Mouse (Mus musculus) hindbrain, embryonic 14.5 days (tissue): ENCODE data around the gene Metap2. TPM values are rescaled to one million over a fixed set of nuclear protein-coding genes. Genes with fewer than 3 reads are reported as not detected.
A peak's percentile ranks its signal among the peaks of the same experiment; 100 is the strongest.
"Not testable (repeated sequence)": the region's sequence is repeated elsewhere in the genome, so short reads cannot be mapped to it uniquely, and the experiment has no call there.

ENCODE experiments used
- ATAC-seq: fragments of 200-750 bp; cut with Nextera tagmentation; 2 replicates; pipeline ENCODE4 v1.8.0; 2017; ENCODE audit warnings: moderate number of reproducible peaks, mild to moderate bottlenecking, moderate TSS enrichment, moderate library complexity; ENCODE audit not compliant: low FRiP score
- DNase-seq: peaks from one replicate; pipeline ENCODE4 v3.0.0-alpha.2; 2015; ENCODE audit warnings: low spot score
- H3K27ac ChIP-seq: fragments of 300-500 bp; sonication (generic); 2 replicates; pipeline ENCODE4 v1.5.1; 2014; ENCODE audit warnings: mild to moderate bottlenecking, moderate library complexity
- H3K27me3 ChIP-seq: fragments of 300-500 bp; sonication (generic); 2 replicates; pipeline ENCODE4 v1.6.1; 2014; ENCODE audit warnings: mild to moderate bottlenecking, low read length, mixed read lengths; ENCODE audit not compliant: control insufficient read depth, insufficient read depth
- H3K36me3 ChIP-seq: fragments of 300-500 bp; sonication (generic); replicated peaks from 2 replicates; pipeline ENCODE4 v1.6.1; 2014; ENCODE audit not compliant: control insufficient read depth, insufficient read depth
- H3K4me1 ChIP-seq: fragments of 300-500 bp; sonication (generic); replicated peaks from 2 replicates; pipeline ENCODE4 v1.6.1; 2014; ENCODE audit warnings: antibody characterized with exemption, low read length, mixed read lengths; ENCODE audit not compliant: control insufficient read depth, insufficient read depth
- H3K4me2 ChIP-seq: fragments of 300-500 bp; sonication (generic); replicated peaks from 2 replicates; pipeline ENCODE4 v1.6.1; 2014; ENCODE audit warnings: mild to moderate bottlenecking, moderate library complexity
- H3K4me3 ChIP-seq: fragments of 300-500 bp; sonication (generic); replicated peaks from 2 replicates; pipeline ENCODE4 v1.5.1; 2014; ENCODE audit warnings: mild to moderate bottlenecking, low read length
- H3K9ac ChIP-seq: fragments of 300-500 bp; sonication (generic); 2 replicates; pipeline ENCODE4 v1.6.1; 2014
- H3K9me3 ChIP-seq: fragments of 300-500 bp; sonication (generic); 2 replicates; pipeline ENCODE4 v1.6.1; 2016; ENCODE audit warnings: low read length; ENCODE audit not compliant: control insufficient read depth
- WGBS: fragments of 180-500 bp; shearing (Covaris S2); extraction: QIAGEN DNeasy Blood & Tissue Kit; methylation state at CpG from one replicate; pipeline ENCODE4 v1.1.7; 2014; 5-methylcytosine and 5-hydroxymethylcytosine counted together
- polyA plus RNA-seq: library from polyadenylated mRNA; unstranded; fragments of >200 nt; fragmentation: Nextera tagmentation; extraction: Ambion mirVana; gene quantifications from 2 replicates; pipeline ENCODE4 v1.2.1, GENCODE M21; 2014

The Metap2 gene
- polyA plus RNA-seq, 1 experiment from 2014 or later, result 161 TPM

DNA sequence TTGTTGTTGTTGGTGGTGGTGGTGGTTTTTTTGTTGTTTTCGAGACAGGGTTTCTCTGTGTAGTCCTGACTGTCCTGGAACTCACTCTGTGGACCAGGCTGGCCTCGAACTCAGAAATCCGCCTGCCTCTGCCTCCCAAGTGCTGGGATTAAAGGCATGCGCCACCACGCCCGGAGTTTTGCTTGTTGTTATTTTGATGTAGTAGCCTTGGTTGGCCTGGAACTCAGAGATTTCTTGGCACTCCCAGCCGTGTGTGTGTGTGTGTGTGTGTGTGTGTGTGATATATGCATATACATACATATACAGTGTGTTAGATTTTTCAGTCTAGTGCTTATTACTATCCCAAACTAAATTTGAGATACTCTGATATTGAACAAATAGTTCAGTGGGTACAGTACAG, 61.8 kb downstream of the Metap2 start:
- not testable (repeated sequence) for ATAC-seq, H3K9me3 ChIP-seq, DNase-seq, H3K36me3 ChIP-seq, H3K9ac ChIP-seq, H3K4me1 ChIP-seq, H3K4me3 ChIP-seq, H3K27ac ChIP-seq, H3K4me2 ChIP-seq
- WGBS, result 93% methylated on average over 7 of the region's 7 CpGs
- H3K27me3 ChIP-seq, result peaks cover 49% of the 10 kb centered on the region

- Histone ChIP-seq H3K4me1 (peaks cover 4% of the 10 kb centered on the region; the same call in 1 of the 2 replicates), H3K27ac (no peak overlapping the region), H3K4me3 (peak overlapping the region; percentile 57), H3K9me3 (no peaks in the 10 kb centered on the region), H3K36me3 (no peaks in the 10 kb centered on the region), H3K27me3 (peaks cover 49% of the 10 kb centered on the region), H3K9ac (peak overlapping the region; percentile 49; the same call in 1 of the 2 replicates), H3K4me2 (peak overlapping the region; percentile 90)
- DNase-seq (no peak), ATAC-seq (no peak)
- WGBS, result 3% methylated on average over 13 of the region's 13 CpGs
Observed at GRCm38 (mm10) chr10:93834394-93834745, 62.5 kb downstream of the Metap2 start.

DNA sequence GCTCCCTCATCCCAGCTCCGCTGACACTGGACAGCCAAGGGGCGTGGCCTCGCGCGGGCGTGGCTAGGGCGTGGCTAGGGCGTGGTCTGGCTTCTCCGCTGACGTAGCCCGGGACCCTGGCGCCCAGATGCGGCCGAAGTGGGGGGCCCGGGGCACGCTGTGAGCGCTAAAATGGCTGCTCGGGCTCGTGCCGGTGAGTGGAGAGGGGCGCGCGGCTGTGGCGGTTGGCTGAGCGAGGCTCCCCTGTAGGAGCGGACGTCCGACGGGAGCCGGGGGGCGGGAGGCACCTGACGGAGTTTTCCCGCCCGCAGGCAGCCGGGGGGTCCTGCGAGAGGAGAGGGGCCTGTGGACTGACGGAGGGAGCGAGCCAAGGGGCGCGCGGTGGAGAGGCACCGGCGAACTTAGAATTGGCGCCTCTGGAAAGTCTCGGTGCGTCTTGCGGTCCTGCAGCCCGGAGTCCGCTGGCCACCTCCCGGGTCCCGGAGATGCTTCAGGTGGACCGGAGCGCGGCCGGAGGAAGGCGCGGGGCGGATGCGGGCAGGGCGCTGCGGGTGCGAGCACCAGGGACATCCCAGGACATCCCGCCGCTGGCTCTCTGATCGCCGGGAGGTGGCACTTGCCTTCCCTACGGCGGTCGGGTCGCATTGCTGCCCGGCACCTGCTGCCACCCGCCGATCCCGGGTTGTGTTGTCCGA, 63.0 kb downstream of the Metap2 start:
- H3K27ac ChIP-seq, result no peak overlapping the region
- peak overlapping the region; percentile 90 for H3K4me2 ChIP-seq
- ATAC-seq, result peak; percentile 89
- H3K4me1 ChIP-seq, result peaks cover 4% of the 10 kb centered on the region; the same call in 1 of the 2 replicates
- peaks cover 49% of the 10 kb centered on the region for H3K27me3 ChIP-seq
- under 1% methylated on average over 75 of the region's 75 CpGs for WGBS
- no peaks in the 10 kb centered on the region for H3K36me3 ChIP-seq
- DNase-seq, result peak; percentile 60
- H3K9me3 ChIP-seq, result no peaks in the 10 kb centered on the region
- H3K4me3 ChIP-seq, result peak overlapping the region; percentile 57
- peak overlapping the region; percentile 49 for H3K9ac ChIP-seq

DNA sequence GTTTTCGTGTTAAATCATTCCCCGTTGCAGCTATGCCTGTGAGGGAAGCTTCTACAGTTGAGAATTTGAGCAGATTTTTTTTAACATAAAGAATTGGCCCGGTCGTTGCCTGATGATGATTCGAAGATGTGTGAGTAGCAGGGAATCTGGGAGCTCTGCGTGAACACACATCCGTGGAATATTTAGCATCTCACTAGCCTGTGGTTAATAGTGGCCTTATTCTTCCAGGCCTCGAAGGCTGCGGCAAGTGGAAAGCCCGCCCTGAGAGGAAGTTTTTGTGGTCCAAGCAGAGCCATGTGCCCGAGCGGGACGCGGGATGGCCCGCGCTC, 63.6 kb downstream of the Metap2 start:
- Histone ChIP-seq H3K27me3 (peaks cover 49% of the 10 kb centered on the region), H3K27ac (no peak overlapping the region)

GRCm38 (mm10) chr10:93832811-93833210, 64.1 kb downstream of the Metap2 start:
- WGBS, result 34% methylated on average over 9 of the region's 9 CpGs
- H3K4me3 ChIP-seq, result no peak overlapping the region
- H3K9ac ChIP-seq, result no peak overlapping the region
- no peak overlapping the region for H3K27ac ChIP-seq
- DNase-seq (no peak), ATAC-seq (no peak)
- no peaks in the 10 kb centered on the region for H3K9me3 ChIP-seq
- H3K27me3 ChIP-seq, result peaks cover 49% of the 10 kb centered on the region
- peaks cover 4% of the 10 kb centered on the region; the same call in 1 of the 2 replicates for H3K4me1 ChIP-seq
- 0 out of 2 replicates have a peak overlapping the region, but pooled peaks have one; percentile 90 for H3K4me2 ChIP-seq
- H3K36me3 ChIP-seq, result no peaks in the 10 kb centered on the region

More for the DNA sequence above, 63.6 kb downstream of the Metap2 start:
- H3K9me3 ChIP-seq, result no peaks in the 10 kb centered on the region
- no peak for ATAC-seq
- peak overlapping the region; percentile 49 for H3K9ac ChIP-seq
- H3K4me3 ChIP-seq, result peak overlapping the region; percentile 57
- H3K36me3 ChIP-seq, result no peaks in the 10 kb centered on the region
- WGBS, result 2% methylated on average over 16 of the region's 16 CpGs
- DNase-seq, result no peak
- peak overlapping the region; percentile 90 for H3K4me2 ChIP-seq
- peaks cover 4% of the 10 kb centered on the region; the same call in 1 of the 2 replicates for H3K4me1 ChIP-seq

DNA sequence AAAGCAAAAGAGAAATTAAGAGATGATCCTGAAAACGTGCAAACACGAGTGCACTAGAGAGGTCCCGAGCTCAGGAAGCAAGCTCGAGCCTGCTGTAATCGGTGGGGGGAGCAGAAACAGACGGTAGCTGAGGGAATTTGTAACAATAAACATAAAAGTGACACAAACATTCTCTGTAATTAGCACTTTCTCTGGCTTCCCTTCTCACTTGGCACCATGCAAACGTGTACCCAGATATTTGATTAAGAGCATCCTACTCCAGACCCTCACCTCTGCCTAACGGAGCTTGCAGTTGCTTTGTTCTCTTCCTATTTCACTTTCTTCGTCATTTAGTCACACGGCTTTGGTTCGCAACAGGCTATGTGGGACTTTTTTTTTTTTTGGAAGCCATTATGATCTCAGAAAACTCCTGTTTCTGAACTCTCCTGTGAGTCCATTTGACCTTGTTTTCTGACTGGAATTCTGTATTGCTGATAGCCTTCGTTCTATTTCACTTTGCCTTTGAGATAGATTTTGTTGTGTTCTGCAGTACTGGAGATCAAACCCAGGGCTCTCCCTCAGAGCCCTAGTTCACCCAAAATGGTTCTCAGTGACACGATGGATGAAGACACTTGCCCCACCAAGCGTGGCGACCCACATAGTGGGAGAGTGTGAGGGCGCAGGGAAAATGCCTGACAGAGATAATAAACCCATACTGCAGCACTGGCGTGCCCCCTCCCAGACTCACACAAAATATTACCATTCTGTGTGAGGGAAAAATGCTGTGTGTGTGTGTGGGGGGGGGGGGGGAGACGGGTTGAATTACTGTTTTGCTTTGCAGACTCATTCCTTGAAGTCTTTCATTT, 64.9 kb downstream of the Metap2 start:
- H3K4me1 ChIP-seq, result peaks cover 4% of the 10 kb centered on the region; the same call in 1 of the 2 replicates
- peak overlapping the region; percentile 8; the same call in 1 of the 2 replicates for H3K4me2 ChIP-seq
- H3K36me3 ChIP-seq, result no peaks in the 10 kb centered on the region
- no peaks in the 10 kb centered on the region for H3K9me3 ChIP-seq
- H3K4me3 ChIP-seq, result no peak overlapping the region
- 7% methylated on average over 18 of the region's 18 CpGs for WGBS
- H3K27ac ChIP-seq, result no peak overlapping the region
- DNase-seq (peak; percentile 25), ATAC-seq (no peak)
- H3K9ac ChIP-seq, result no peak overlapping the region
- peaks cover 49% of the 10 kb centered on the region for H3K27me3 ChIP-seq

- peak within 1 kb of the TSS; percentile 8; the same call in 1 of the 2 replicates for H3K4me2 ChIP-seq
- H3K36me3 ChIP-seq, result no peaks in the 10 kb centered on the region
- no peak within 1 kb of the TSS for H3K9ac ChIP-seq
- DNase-seq (no peak), ATAC-seq (no peak)
- H3K27me3 ChIP-seq, result peaks cover 46% of the 10 kb centered on the region
- no peak within 1 kb of the TSS for H3K4me3 ChIP-seq
- peaks cover 4% of the 10 kb centered on the region; the same call in 1 of the 2 replicates for H3K4me1 ChIP-seq
- 11% methylated on average over 22 of the region's 22 CpGs for WGBS
- no peaks in the 10 kb centered on the region for H3K9me3 ChIP-seq
- no peak within 1 kb of the TSS for H3K27ac ChIP-seq
Observed at GRCm38 (mm10) chr10:93830931-93831729, 65.8 kb downstream of the Metap2 start, which contains the start of gene Usp44. Usp44 (plus strand) TSS chr10:93831555.

- H3K36me3 ChIP-seq, result no peaks in the 10 kb centered on the region
- no peak overlapping the region for H3K9ac ChIP-seq
- peaks cover 41% of the 10 kb centered on the region for H3K27me3 ChIP-seq
- no peak overlapping the region for H3K27ac ChIP-seq
- ATAC-seq (no peak), DNase-seq (no peak)
- H3K4me1 ChIP-seq, result peaks cover 4% of the 10 kb centered on the region; the same call in 1 of the 2 replicates
- no peaks in the 10 kb centered on the region for H3K9me3 ChIP-seq
- no peak overlapping the region for H3K4me3 ChIP-seq
- H3K4me2 ChIP-seq, result no peak overlapping the region
- 43% methylated on average over 9 of the region's 9 CpGs for WGBS
Observed at GRCm38 (mm10) chr10:93829898-93830831, 66.7 kb downstream of the Metap2 start.
